Mouse (Mus musculus) stomach, postnatal 0 days (tissue): ENCODE data around the gene Saa2. TPM values are rescaled to one million over a fixed set of nuclear protein-coding genes. Genes with fewer than 3 reads are reported as not detected.
A peak's percentile ranks its signal among the peaks of the same experiment; 100 is the strongest.

ENCODE experiments used
- ATAC-seq: fragments of 200-750 bp; cut with Nextera tagmentation; 2 replicates; pipeline ENCODE4 v1.8.0; 2017; ENCODE audit not compliant: low FRiP score, low TSS enrichment
- DNase-seq: peaks from one replicate; pipeline ENCODE4 v3.0.0-alpha.2; 2016; ENCODE audit warnings: low spot score
- H3K27ac ChIP-seq: fragments of 300-500 bp; sonication (generic); replicated peaks from 2 replicates; pipeline ENCODE4 v1.5.1; 2014; ENCODE audit warnings: mild to moderate bottlenecking, control low read depth
- H3K27me3 ChIP-seq: fragments of 300-500 bp; sonication (generic); 2 replicates; pipeline ENCODE4 v1.6.1; 2014; ENCODE audit warnings: low read length; ENCODE audit not compliant: control insufficient read depth, insufficient read depth
- H3K36me3 ChIP-seq: fragments of 300-500 bp; sonication (generic); 2 replicates; pipeline ENCODE4 v1.6.1; 2014; ENCODE audit warnings: low read length, mixed read lengths; ENCODE audit not compliant: control insufficient read depth, insufficient read depth
- H3K4me1 ChIP-seq: fragments of 300-500 bp; sonication (generic); replicated peaks from 2 replicates; pipeline ENCODE4 v1.6.1; 2014; ENCODE audit warnings: antibody characterized with exemption; ENCODE audit not compliant: control insufficient read depth, insufficient read depth
- H3K4me2 ChIP-seq: fragments of 300-500 bp; sonication (generic); replicated peaks from 2 replicates; pipeline ENCODE4 v1.6.1; 2014; ENCODE audit warnings: low read depth, mild to moderate bottlenecking, control low read depth, moderate library complexity
- H3K4me3 ChIP-seq: fragments of 300-500 bp; sonication (generic); 2 replicates; pipeline ENCODE4 v1.5.1; 2014; ENCODE audit warnings: low read depth, low read length, control low read depth
- H3K9ac ChIP-seq: fragments of 300-500 bp; sonication (generic); 2 replicates; pipeline ENCODE4 v1.6.1; 2014; ENCODE audit warnings: mild to moderate bottlenecking, low read length, control low read depth, mixed read lengths
- H3K9me3 ChIP-seq: fragments of 300-500 bp; sonication (generic); 2 replicates; pipeline ENCODE4 v1.6.1; 2016; ENCODE audit warnings: low read length; ENCODE audit not compliant: control insufficient read depth
- CTCF ChIP-seq: IDR thresholded peaks from 2 replicates; pipeline ENCODE4 v1.5.1; 2016; ENCODE audit warnings: antibody characterized with exemption, low read depth, mild to moderate bottlenecking, moderate library complexity
- EP300 ChIP-seq: optimal IDR thresholded peaks from 2 replicates; pipeline ENCODE3; 2016; ENCODE audit warnings: antibody characterized with exemption
- WGBS: fragments of 180-500 bp; shearing (Covaris S2); extraction: QIAGEN DNeasy Blood & Tissue Kit; methylation state at CpG from one replicate; pipeline ENCODE4 v1.1.7; 2014; 5-methylcytosine and 5-hydroxymethylcytosine counted together
- polyA plus RNA-seq: library from polyadenylated mRNA; unstranded; fragments of >200 nt; fragmentation: Nextera tagmentation; extraction: Ambion mirVana; gene quantifications from 2 replicates; pipeline ENCODE4 v1.2.1, GENCODE M21; 2015

The Saa2 gene
- polyA plus RNA-seq, 1 experiment from 2014 or later, result 0.08 TPM

DNA sequence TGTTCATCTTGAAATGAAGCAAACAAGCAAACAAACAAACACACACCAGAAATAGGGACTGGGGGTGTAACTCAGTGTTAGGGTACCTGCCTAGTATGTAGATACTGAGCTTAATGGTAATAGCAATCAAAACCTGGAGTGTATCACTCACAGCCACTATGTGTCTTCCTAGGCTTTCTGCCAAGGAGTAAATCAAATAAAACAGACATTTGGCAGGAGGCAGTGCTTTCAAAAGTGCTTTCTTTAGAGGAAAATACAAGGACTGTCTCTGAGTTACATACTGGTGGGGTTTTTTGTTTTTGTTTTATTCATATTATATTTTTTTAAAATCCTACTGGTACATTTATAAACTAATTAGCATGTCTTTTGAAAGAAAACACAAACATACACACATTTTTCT is 15.8 kb downstream of the Saa2 start:
- no peaks in the 10 kb centered on the region for H3K4me1 ChIP-seq
- H3K27me3 ChIP-seq, result no peaks in the 10 kb centered on the region
- no peak overlapping the region for H3K9ac ChIP-seq
- peaks cover 21% of the 10 kb centered on the region for H3K36me3 ChIP-seq
- no peaks in the 10 kb centered on the region for H3K9me3 ChIP-seq
- DNase-seq (no peak), ATAC-seq (no peak)
- no peak overlapping the region for H3K27ac ChIP-seq
- H3K4me2 ChIP-seq, result no peak overlapping the region
- TF ChIP-seq EP300, result no peak
- TF ChIP-seq CTCF, result no peak
- no peak overlapping the region for H3K4me3 ChIP-seq

DNA sequence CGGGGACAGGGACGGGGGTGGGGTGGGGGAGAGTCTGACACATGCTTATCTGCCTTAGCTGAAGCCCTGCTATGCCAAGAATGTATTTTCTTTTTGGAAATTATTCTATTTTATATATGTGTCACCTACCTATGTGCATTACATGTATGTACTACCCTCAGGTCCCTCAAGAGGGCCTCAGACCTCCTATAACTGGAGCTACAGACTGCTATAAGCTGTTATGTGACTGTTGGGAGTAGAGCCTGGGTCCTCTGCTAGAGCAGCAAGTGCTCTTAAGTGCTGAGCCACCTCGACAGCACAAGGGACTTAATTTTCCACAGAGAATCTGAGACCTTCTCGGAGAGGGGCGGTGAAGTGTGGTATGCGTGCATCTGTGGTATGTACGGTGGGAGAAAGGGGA is 16.9 kb downstream of the Saa2 start:
- H3K27ac ChIP-seq, result no peak overlapping the region
- DNase-seq (no peak), ATAC-seq (no peak)
- WGBS, result 95% methylated on average over 7 of the region's 7 CpGs
- no peak overlapping the region for H3K4me3 ChIP-seq
- no peaks in the 10 kb centered on the region for H3K27me3 ChIP-seq
- no peak overlapping the region for H3K4me2 ChIP-seq
- TF ChIP-seq CTCF, result no peak
- TF ChIP-seq EP300, result no peak
- peaks cover 21% of the 10 kb centered on the region for H3K36me3 ChIP-seq
- H3K9ac ChIP-seq, result no peak overlapping the region
- H3K9me3 ChIP-seq, result no peaks in the 10 kb centered on the region
- H3K4me1 ChIP-seq, result no peaks in the 10 kb centered on the region

DNA sequence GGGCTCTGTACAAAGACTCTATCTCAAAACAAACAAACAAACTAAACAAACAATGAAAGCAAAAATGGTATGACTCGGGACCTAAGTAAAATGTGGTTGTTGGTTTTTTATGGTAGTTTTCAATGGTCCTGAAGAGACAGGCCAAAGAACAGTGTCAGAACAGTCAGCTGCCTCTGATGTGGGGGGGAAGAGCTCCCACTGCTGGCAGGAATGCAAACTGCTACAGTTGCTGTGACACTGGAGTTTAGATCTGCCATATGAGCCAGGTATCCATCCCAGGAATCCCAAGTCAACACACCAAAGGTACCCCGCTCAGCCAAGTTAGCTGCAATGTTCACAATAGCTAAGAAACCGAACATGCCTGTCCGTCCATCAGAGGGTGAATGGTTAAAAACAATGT is 19.1 kb downstream of the Saa2 start:
- 56% methylated on average over 4 of the region's 4 CpGs for WGBS
- Histone ChIP-seq H3K27ac (no peak overlapping the region), H3K27me3 (no peaks in the 10 kb centered on the region), H3K9me3 (no peaks in the 10 kb centered on the region), H3K9ac (no peak overlapping the region), H3K36me3 (peaks cover 21% of the 10 kb centered on the region), H3K4me2 (no peak overlapping the region), H3K4me1 (no peaks in the 10 kb centered on the region), H3K4me3 (no peak overlapping the region)
- DNase-seq (peak; percentile 73), ATAC-seq (0 out of 2 replicates have a peak, but pooled peaks have one; percentile 26)
- TF ChIP-seq EP300 (no peak), CTCF (peak; percentile 98)

DNA sequence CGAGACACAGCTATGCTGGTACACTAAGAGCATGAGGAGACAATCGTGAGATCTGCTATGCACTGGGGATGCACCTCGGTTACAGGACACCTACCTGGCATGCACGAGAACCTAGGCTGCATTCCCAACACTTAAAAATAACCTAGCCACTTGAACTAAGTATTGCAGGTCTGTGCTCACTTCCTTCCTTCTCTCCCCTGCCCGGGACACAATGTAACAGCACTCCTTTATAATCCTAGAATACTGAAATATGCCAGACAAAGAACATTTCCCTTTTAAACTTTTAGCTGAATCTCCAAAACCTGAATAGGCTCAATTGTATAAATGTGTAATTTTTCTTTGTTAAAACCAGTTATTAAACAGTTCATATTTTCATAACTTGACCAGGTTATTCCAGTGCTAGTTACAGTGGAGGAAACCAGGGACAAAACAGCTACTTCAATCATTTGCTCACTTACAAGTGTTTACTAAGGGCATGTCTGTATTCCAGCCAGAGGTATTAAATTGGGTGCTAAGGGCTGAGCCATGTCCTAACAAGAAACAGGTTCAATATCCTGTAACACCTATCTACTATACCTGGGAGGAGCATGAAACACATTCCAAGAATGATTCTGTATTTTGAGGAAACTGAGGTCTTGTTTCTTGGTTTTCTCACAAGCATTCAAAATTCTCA is 37.7 kb downstream of the Saa2 start:
- H3K4me3 ChIP-seq, result no peak overlapping the region
- no peak overlapping the region for H3K27ac ChIP-seq
- H3K4me2 ChIP-seq, result no peak overlapping the region
- H3K9me3 ChIP-seq, result no peaks in the 10 kb centered on the region
- TF ChIP-seq EP300 (no peak), CTCF (no peak)
- ATAC-seq (no peak), DNase-seq (no peak)
- H3K9ac ChIP-seq, result no peak overlapping the region
- no peaks in the 10 kb centered on the region for H3K4me1 ChIP-seq
- no peaks in the 10 kb centered on the region for H3K27me3 ChIP-seq
- peaks cover 11% of the 10 kb centered on the region for H3K36me3 ChIP-seq
- WGBS, result 87% methylated on average over 5 of the region's 5 CpGs

DNA sequence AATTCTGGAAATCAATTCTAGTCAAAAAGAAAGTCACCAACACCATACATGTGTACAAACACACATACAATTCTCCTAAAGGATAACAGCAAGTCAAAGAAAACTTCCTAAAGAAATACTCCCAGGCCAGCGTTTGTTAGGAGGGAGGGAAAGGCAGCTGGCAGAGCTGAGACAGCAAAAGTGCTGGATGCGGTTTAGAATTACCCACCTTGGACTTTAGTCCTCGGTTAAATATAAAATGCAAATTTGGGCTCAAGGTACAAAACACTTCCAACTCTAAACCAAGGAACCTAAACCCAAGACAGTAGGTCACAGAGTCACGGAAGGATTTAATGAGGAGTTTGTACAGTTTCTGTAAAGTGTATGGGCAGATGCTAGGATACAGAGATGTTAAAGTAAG is 42.3 kb downstream of the Saa2 start:
- H3K27ac ChIP-seq, result no peak overlapping the region
- H3K4me3 ChIP-seq, result no peak overlapping the region
- TF ChIP-seq CTCF (no peak), EP300 (no peak)
- no peaks in the 10 kb centered on the region for H3K4me1 ChIP-seq
- no peaks in the 10 kb centered on the region for H3K9me3 ChIP-seq
- H3K9ac ChIP-seq, result no peak overlapping the region
- DNase-seq, result no peak
- 81% methylated on average over 4 of the region's 4 CpGs for WGBS
- H3K27me3 ChIP-seq, result no peaks in the 10 kb centered on the region
- no peak overlapping the region for H3K4me2 ChIP-seq
- H3K36me3 ChIP-seq, result 0 out of 2 replicates have a peak, but pooled peaks cover 2% of the 10 kb centered on the region
- no peak for ATAC-seq

DNA sequence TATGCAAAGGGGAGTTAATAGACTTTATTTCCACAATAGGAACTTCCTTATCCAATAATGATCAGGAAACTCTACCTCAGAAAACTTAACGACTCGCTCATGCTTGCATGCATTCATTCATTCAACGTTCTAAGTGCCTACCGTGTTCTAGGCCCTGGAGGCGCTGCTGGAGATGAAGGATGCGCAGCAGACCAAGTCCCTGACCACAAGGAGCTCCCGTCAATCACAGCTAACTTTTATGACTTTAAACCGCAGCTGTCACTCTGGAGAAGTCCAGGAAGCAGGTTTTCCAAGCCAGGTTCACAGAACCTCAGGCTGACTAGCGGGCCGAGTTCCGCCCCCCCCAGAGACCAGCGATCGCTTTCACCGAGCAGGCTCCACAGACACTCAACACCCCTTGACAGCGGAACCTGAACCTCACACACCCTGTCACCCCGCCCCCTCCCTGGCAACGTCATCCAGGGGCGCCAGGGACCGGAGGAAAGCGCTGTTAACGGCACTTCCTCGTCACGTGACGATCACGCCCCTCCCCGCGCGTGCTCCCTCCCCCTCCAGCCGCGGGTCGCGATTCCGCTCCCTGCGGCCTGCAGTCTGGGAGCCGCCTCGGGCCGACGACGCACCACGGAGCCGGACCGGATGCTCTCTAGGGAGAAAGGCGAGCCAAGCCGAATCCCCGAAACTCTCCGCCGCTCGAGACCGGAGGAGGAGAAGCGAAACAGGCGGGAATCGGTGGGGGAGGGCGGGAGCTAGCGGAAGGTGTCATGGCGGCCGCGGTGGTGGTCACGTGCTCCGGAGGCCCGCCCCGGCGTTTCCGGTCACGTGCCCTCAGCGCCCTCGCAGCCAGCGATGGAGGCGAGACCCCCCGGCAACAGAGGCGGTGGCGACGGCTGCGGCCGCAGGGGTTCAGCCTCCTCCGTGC is 44.0 kb downstream of the Saa2 start, which contains the start of the genes Hps5 and Gtf2h1:
TSS of gene Hps5 (minus strand) at position 778 of the 919 bp plus-strand sequence.
TSS of gene Gtf2h1 (plus strand) at position 817 of the 919 bp plus-strand sequence.
- Histone ChIP-seq H3K4me3 (peak within 1 kb of the TSS; percentile 90), H3K9me3 (no peaks in the 10 kb centered on the region), H3K4me2 (peak within 1 kb of the TSS; percentile 69), H3K36me3 (no peaks in the 10 kb centered on the region), H3K27me3 (no peaks in the 10 kb centered on the region), H3K4me1 (no peaks in the 10 kb centered on the region), H3K9ac (peak within 1 kb of the TSS; percentile 94), H3K27ac (peak within 1 kb of the TSS; percentile 88)
- WGBS, result under 1% methylated on average over 66 of the region's 75 CpGs
- no peak for TF ChIP-seq CTCF
- no peak for TF ChIP-seq EP300
- DNase-seq (peak; percentile 99), ATAC-seq (peak; percentile 96)
